Mouse (Mus musculus): Measurements from ENCODE around the gene Rrad. TPM values are rescaled to one million over a fixed set of nuclear protein-coding genes. Genes with fewer than 3 reads are reported as not detected.

Rrad gene
- total RNA-seq, 2 experiments from 2014 or later: 2.0 to 2.5 TPM

DNA sequence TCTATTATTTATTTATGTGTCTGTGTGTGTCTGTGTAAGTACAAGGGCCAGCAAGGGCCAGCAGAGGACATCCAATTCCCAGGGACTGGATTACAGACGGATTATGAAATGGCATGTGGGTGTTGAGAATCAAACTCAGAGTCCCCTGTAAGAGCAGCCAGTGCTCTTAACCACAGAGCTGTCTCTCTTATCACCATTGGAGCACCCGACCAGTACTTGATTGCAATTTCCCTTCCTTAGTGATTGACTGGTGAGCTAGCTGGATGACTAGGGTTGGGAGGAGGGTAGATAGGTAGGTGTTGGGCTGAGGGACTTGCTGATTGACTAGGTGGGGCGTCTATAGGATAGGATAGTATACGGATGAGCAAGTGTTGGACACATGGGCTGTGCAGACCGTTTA lies 10.4 kb downstream of the Rrad start:
- no peak for DNase-seq (ENCODE audit: low spot score in 2 of 2)

DNA sequence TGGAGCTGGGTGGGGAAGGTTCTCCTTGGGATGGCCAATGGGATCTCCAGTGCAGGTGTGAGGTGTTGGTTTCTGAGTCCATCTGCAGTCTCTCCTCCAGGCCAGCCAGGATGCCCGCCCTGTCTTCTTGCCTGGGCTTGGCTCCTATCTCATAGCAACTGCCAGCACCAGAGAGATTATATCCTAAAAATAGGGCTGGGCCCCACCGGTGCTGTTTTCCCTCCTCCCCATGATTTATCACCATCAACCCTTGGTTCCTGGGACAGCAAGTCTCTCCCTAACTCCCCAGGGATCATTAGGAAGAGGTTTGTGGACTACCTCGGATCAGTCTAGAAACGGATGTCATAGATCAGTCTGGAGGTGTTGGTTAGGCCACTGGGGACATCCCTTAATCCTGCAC lies 18.0 kb downstream of the Rrad start:
- no peak for DNase-seq (ENCODE audit: low spot score in 2 of 2)

DNA sequence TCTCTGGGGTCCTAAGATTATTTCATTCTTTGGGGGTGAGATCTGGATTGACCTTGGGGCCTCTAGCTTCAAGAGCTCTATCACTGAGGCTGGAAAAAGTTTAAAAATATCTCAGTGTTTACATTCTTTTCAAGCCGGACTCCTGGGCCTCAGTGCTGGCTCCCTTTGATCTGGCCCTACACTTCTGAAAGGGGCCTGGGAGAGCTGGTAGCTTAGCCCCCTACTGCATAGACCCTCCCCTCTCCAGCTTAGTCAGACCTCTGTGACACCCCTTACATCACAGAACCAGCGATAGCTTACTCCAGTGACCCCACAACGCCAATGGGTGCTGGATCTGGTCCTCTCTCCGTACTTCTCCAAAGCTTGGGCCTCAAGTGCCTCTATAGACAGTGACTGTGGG lies 19.5 kb downstream of the Rrad start:
- DNase-seq (ENCODE audit: low spot score in 2 of 2): no peak

DNA sequence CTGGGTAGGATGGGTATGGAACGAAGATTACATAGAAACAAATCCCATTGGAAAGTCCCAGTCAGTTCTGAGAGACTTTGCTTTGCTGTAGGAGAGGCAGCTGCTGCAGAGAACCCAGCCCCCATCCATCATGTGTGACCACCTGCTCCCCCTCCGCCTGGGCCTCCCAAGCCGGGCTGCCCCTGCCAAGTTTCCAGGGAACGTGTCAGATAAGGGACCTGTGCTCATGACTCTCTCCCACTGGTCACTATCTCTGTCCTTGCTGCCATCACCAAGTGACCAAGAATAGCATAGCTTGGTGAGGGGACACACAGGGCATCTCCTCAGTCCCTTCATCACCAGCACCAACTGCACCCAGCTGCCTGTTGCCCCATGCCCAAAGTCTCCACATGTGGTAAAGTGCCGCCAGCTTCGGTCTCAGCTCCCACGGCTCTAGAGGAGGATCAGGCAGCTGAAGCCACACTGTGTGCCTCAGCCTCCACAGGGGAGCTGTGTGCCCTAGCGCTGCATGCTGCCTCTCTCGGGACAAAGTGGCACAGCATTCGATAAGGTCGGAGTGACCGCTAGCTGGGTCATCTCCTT lies 20.9 kb downstream of the Rrad start:
- DNase-seq (ENCODE audit: low spot score in 2 of 2): peak in 1 of 2 experiments; percentile 40

DNA sequence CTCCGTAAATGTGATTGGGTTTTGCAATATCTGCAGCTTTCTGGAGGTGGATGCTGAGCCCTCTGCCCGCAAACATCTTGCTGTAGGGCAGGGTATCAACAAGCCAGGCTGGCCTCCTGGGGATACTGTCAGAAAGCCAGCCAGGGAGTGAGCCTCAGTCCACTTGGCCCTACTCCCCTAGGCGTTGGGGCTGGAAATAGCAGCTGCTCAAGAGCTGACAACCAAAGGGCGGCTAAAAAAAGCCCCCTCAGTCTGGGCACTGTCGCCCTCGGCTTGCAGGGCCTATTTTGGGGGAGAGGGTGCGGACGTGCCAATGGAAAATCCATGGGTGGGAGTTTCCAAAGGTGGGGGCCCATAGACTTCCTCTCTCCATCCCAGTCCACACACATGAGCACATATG lies 21.9 kb downstream of the Rrad start:
- DNase-seq (ENCODE audit: low spot score in 2 of 2): no peak

DNA sequence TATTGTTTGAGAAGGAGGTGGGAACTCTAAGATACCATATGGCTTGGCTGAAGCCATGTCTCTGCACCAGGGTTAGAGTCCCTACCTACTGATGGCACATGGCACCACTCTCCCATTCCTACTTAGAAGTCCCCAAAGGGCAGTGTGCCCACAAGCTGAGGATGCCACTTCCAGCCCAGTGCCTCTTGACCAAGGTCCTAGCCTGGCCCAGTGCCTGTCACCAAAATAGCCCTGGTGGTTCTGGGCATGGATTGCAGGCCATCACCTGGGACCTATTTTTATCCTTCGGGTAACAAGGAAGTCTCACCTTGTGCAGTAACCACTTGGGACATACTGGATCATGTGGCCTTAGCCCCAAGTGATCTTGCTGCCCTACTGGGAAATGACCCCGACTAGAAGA lies 23.2 kb downstream of the Rrad start:
- DNase-seq (ENCODE audit: low spot score in 2 of 2): no peak

DNA sequence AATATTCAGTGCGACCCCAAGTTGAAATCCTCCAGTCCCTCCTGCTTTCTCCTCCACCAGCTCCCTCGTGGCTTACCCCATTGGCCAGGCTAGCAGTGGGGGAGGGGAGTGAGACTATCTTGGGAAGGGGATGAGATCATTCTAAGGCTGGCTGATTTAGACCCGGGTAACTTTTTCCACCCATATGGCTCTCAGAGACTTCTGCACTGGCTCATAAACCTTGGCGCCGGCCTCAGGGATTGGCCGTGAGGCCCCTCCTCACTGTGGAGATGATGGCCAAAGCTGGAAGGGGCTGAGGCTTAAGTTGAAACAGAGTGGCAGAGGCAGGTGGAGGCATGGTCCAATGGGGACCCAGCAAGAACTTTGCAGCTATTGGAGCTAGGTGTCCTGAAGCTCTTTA lies 24.8 kb downstream of the Rrad start:
- no peak for DNase-seq (ENCODE audit: low spot score in 2 of 2)

DNA sequence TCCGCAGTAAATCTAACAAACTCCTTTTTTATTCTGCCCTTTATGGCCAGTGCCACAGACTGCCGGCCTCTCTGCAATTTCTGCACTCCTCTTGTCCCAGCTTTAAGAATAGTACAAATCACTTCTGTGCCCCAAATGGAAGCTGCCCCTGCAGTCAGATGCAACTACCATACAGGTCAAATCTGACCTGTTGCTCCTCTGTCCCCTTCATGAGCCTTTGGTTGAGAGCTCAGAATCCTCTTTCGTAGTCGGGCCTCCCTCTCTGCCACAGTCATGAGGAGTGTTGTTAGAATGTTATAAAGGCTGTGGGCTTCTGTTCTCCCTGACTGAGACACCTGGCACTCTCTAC lies 27.9 kb downstream of the Rrad start:
- no peak for DNase-seq (ENCODE audit: low spot score in 2 of 2)

DNA sequence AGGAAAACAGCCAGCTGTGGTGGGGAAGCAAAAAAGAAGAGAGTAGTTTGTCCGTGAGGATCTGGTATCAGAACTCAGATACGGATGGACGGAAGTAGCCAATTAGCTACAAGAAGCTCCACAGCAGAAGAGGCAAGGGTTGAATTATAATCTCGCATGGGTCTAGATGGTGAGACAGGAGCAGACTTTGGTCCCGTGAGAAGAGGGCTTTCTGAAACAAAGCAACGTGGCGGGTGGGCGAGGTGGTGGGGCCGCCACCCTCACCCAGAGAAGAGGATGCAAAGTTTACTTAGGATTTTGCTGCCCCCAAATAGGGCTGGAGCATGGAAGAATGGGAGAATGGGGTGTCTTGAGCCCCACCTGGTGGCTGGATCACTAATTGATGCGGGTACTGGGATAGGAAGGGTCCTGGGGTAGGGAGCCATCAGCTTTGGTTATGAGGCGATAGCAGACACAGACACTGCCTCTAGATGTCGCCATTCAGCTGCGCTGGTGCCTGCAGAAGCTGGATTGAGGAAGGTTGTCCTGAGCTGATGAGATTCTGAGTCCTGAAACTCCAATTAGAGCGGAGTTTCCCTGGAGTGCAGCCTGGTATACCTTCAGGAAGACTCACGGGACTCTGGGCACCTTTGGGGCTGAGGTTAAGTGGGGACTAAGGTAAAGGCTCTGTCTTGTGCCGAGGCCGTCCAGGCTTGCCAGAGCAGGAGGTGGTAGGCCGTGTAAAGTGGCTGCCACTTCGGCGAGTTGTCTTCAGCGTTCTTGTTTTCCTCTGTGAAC lies 28.5 kb downstream of the Rrad start:
- peak; percentile 86 to 90 for DNase-seq (ENCODE audit: low spot score in 2 of 2)

DNA sequence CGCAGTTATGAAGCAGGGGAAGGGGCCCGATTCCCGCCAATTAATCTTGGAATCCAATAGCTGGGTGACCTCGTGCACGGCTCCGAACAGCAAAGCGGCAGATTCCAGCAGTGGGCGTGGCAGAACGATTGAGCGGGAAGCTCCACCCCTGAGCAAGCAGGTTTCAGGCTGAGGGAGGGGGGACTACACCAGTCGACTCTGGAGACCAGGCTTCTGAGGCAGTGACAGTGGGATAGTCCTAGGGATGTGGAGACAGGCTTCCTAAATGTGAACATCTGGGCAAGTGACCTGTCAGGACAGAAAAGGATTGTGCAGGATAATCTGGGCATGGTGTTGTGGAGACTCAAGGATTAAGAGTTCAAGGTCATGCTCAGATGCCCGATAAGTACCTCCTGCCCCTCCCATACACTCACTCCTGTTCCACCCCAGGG lies 29.2 kb downstream of the Rrad start:
- DNase-seq (ENCODE audit: low spot score in 2 of 2): no peak

DNA sequence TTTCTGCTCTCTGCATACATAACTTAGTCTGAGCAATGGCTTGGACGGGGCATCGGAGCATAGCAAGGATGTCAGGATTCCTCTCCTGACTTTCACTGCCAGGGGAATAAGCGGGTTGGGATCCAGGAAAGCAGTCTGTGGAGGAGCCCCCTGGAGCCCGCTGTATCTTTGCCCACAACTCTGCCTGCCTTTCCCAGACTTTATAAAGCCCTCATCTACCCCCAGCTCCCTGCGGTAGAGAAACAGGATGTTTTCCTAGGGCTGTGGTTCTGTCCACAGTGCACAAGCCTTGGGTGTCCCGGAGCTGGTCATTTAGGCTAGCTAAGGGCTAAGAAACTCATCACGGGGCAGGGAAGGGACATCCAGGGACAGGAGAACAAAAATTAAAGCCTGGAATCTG lies 29.7 kb downstream of the Rrad start:
- no peak for DNase-seq (ENCODE audit: low spot score in 2 of 2)

DNA sequence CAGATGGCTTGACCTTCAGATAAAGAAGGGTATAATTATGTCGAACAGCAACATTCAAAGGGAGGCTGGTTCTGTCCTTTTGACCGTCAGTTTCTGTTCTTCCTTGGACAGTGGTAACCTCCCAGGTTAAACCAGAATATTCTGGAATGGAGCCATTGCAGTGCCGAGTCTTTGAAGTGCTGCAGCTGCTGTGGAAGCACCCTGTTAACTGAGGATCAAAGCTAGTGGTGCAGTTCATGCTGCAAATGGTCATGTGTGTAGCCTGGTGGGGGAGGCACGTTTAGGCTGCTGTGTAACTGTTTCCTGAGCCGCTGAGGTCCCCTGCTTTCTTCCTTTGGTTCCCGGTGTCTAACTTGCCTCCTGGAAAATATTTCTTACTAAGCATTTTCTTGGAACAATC lies 32.6 kb downstream of the Rrad start:
- DNase-seq (ENCODE audit: low spot score in 2 of 2): no peak

DNA sequence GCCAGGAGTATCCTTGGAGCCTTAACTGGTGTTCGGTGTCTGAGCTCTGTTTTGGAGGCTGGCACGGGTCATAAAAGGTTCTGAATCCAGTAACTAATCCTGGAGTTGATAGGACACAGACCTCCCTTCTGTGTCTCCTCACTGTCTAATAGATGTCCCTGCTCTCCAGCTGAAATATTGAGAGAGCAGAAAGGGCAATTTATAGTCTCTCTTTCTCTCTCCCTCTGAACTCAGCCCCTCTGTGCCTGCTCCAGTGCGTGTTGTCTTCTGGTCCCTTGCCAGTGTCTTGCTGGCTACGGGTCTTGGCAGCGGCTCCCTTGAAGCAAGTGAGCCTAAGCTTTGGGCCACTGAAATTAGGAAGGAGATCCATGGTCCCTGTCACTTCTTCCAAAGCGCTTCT lies 33.5 kb downstream of the Rrad start:
- DNase-seq (ENCODE audit: low spot score in 2 of 2): no peak

DNA sequence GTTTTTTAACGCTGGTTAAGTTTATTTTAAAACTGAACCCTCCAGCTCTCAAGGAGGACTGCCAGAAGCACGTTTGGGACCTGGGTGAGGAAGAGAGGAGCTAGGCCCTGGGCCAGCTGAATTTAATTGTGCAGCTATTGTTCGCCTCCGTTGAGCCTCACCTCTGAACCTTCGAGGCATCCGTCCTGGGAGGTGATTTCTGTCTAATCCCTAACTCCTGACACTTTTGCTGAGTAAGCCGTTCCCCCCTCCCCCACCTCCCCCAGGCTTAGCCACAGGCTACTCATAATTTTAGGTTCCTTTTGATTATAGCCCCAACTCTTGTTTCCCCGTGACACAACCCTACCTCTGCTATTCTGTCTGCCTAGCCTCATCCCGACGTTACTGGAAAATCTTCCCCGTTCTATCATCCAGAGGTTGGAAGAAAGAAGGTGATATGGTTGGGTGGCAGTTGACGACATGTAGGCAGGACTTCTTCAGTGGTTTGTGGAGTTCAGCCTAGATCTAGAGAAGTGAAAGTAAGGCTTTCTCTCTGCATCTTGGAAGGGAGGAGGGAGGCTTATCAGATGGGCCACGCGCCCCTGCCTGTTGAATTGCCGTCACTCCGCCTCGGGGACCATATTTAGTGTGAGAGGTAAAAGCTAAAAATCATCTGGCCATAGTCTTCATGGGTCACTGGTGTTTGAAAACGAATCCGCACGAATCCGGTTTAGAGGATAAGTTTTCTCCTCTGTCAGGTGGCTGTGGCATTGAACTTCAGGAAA lies 35.2 kb downstream of the Rrad start:
- no peak for DNase-seq (ENCODE audit: low spot score in 2 of 2)

DNA sequence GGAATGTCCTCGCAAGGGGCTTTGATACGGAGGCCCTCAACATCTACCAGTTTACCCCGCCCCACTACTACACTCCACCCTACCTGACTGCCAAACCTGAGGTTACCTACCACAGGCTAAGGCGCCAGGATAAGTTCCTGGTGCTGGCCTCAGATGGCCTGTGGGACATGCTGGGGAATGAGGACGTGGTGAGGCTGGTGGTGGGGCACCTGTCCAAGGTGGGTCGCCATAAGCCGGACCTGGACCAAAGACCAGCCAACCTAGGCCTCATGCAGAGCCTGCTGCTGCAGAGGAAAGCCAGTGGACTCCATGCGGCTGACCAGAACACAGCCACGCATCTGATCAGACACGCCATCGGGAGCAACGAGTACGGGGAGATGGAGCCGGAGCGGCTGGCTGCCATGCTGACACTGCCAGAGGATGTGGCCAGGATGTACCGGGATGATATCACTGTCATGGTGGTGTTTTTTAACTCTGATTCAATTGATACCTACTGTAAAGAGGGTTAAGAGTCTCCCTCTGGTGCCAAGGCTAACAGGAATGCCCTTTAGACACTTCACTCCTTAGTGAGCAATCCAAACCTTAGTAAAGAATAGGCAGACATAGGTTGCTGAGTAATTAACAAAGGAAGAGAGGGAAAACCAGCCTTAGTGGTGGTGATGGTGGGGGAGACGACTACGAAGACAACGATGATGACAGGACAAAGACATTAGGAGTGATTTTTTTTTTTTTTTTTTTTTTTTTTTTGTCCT lies 36.3 kb downstream of the Rrad start:
- DNase-seq (ENCODE audit: low spot score in 2 of 2): no peak

DNA sequence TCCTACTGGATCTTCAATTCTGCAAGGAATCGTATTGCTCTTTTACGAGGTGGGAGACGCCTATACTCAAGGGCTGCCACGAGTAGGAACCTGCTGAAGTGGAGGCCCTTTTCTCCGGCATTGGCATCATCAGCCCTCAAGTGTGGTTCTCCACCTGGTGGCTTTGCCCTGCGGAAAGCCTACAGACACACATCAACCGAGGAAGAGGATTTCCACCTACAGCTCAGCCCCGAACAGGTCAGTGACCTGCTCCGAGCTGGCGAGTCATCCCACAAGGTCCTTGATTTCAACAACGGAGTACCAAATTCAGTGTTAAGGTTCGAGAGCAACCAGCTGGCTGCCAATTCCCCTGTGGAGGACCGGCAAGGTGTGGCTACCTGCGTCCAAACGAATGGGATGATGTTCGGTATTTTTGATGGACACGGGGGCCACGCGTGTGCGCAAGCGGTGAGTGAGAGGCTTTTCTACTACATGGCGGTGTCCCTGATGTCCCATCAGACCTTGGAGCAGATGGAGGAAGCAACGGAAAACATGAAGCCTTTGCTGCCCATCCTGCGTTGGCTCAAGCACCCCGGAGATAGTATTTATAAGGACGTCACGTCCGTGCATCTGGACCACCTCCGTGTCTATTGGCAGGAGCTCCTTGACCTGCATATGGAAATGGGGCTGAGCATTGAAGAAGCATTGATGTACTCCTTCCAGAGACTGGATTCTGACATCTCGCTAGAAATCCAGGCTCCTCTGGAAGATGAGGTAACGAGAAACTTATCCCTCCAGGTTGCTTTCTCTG lies 37.4 kb downstream of the Rrad start:
- no peak for DNase-seq (ENCODE audit: low spot score in 2 of 2)

DNA sequence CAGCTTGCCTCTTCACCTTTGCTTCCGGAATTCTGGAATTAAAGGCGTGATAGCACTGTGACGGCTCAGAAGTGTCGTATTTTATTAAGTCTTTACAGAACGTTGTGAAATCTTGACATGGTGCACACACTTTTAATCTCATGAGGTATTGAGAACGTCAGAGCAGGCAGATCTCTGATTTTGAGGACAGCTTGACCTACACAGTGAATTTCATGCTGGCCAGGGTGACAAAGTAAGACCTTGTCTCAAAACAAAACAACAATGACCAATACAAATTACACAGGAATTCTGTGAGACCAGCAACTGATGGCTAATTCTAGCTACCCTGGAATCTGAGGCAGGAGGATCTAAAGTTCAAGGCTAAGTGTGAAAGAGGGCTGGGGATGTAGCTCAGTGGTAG lies 38.6 kb downstream of the Rrad start:
- DNase-seq (ENCODE audit: low spot score in 2 of 2): no peak

DNA sequence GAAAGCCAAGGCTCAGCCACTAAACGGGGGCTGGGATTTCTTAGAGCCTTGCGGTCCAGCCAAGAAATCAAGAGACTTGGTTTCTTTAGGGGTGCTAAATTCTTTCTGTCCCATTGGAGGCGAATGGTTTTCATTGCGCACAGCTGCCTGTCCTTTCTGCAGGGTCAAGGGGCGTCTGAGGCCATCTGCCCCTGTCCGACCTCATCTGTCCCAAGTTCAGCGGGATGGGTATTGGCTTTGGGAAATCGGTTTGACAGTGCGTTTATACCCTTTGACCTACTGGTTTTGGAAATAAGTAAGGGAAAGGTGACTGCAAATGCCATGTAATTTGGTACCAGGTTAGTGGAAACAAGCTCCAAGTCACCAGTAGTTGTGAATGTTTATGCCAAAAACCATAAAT lies 39.3 kb downstream of the Rrad start:
- DNase-seq (ENCODE audit: low spot score in 2 of 2): no peak

DNA sequence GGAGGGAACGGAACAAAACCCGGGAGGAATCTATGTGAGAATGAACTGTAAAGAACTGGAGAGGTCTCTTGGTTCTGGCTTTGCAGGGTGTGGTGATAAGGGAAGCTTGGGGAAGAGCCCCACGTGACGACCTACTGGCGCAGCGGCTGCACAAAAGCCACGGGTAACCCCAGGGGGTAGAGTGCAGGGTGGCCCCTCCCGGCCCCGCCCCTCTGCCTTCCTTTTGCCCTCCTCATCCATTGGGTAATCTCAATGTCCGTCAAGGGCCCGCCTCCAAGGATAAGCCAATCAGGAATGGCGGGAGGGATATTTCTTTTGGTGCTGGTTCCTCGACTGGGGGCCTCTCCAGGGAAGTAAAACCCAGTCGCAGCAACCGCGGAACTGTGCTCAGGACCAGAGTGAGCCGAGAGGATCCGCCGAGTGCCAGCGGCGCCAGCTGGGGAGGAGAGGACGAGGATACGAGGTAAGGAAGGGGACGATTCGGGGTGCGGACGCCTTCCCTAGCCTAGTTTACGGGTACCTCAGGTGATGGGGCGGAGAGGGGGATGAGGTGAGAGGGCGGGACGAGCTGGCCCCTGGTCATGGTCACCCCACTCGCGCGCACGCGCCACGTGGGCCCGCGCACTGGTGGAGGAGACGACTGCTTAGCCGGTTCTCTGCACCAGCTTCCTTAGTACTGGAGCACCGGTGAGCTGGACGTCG lies 39.8 kb downstream of the Rrad start, which contains the start of gene Pdp2:
Gene Pdp2 (plus strand): TSS at position 319 of the 702 bp plus-strand sequence.
- DNase-seq (ENCODE audit: low spot score in 2 of 2): peak; percentile 93

DNA sequence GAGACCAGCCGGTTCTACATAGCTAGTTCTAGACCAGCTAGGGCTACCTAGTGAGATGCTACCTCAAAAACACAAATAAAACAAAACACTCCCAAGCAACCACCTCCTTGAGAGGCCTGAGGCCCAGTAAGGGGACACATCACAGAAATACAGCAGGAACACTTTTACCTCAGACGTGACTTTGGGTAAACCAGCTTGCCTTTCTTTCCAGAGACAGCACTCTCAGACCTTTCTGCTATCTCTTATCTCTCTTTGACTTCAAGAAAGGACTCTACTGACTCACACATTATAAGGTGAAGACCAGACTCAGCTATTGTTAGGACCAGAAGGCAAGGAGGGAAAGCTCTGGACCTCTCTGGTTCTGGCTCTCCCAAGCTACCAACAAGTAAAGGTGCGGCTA lies 40.8 kb downstream of the Rrad start:
- DNase-seq (ENCODE audit: low spot score in 2 of 2): no peak
